Mouse (Mus musculus) heart, embryonic 15.5 days (tissue): ENCODE results near the gene Sh3rf1. TPM values are rescaled to one million over a fixed set of nuclear protein-coding genes. Genes with fewer than 3 reads are reported as not detected.

Experiments
- ATAC-seq: fragments of 200-750 bp; cut with Nextera tagmentation; replicated peaks from 2 replicates; pipeline ENCODE4 v1.8.0; 2017; ENCODE audit warnings: low read depth, moderate TSS enrichment; ENCODE audit not compliant: insufficient number of reproducible peaks, insufficient read depth, low FRiP score
- H3K27ac ChIP-seq: fragments of 300-500 bp; sonication (generic); 2 replicates; pipeline ENCODE4 v1.5.1; 2015; ENCODE audit warnings: mild to moderate bottlenecking, inconsistent platforms
- H3K27me3 ChIP-seq: fragments of 300-500 bp; sonication (generic); 2 replicates; pipeline ENCODE4 v1.6.1; 2015; ENCODE audit warnings: inconsistent platforms
- H3K36me3 ChIP-seq: fragments of 300-500 bp; sonication (generic); 2 replicates; pipeline ENCODE4 v1.6.1; 2015; ENCODE audit warnings: mild to moderate bottlenecking, inconsistent platforms
- H3K4me1 ChIP-seq: fragments of 300-500 bp; sonication (generic); replicated peaks from 2 replicates; pipeline ENCODE4 v1.6.1; 2015; ENCODE audit warnings: inconsistent platforms
- H3K4me2 ChIP-seq: fragments of 300-500 bp; sonication (generic); 2 replicates; pipeline ENCODE4 v1.6.1; 2015; ENCODE audit warnings: inconsistent platforms, mild to moderate bottlenecking, moderate library complexity
- H3K4me3 ChIP-seq: fragments of 300-500 bp; sonication (generic); 2 replicates; pipeline ENCODE4 v1.5.1; 2015; ENCODE audit warnings: mild to moderate bottlenecking, inconsistent platforms
- H3K9ac ChIP-seq: fragments of 300-500 bp; sonication (generic); 2 replicates; pipeline ENCODE4 v1.6.1; 2015; ENCODE audit warnings: mild to moderate bottlenecking, inconsistent platforms
- H3K9me3 ChIP-seq: fragments of 300-500 bp; sonication (generic); replicated peaks from 2 replicates; pipeline ENCODE4 v1.6.1; 2016; ENCODE audit warnings: inconsistent platforms
- WGBS: fragments of 180-500 bp; shearing (Covaris S2); methylation state at CpG from one replicate; pipeline ENCODE4 v1.1.7; 2015; ENCODE audit warnings: mixed read lengths; 5-methylcytosine and 5-hydroxymethylcytosine counted together
- polyA plus RNA-seq: library from polyadenylated mRNA; unstranded; fragments of >200 nt; fragmentation: Nextera tagmentation; extraction: Ambion mirVana; gene quantifications from 2 replicates; pipeline ENCODE4 v1.2.1, GENCODE M21; 2015

Gene Sh3rf1
- polyA plus RNA-seq, 1 experiment from 2014 or later, result 4.8 TPM

GRCm38 (mm10) chr8:61359851-61360272 is 136.2 kb downstream of the Sh3rf1 start:
- no peak for ATAC-seq
- no peaks in the 10 kb centered on the region for H3K9me3 ChIP-seq
- H3K36me3 ChIP-seq, result no peaks in the 10 kb centered on the region; the same call in 1 of the 2 replicates
- peak overlapping the region; percentile 55 for H3K4me2 ChIP-seq
- no peak overlapping the region for H3K27ac ChIP-seq
- peak overlapping the region; percentile 13; the same call in 1 of the 2 replicates for H3K4me3 ChIP-seq
- H3K4me1 ChIP-seq, result peaks cover 16% of the 10 kb centered on the region
- H3K9ac ChIP-seq, result no peak overlapping the region
- H3K27me3 ChIP-seq, result no peaks in the 10 kb centered on the region
- WGBS, result 53% methylated on average over 10 of the region's 10 CpGs

- WGBS, result 80% methylated on average over 4 of the region's 4 CpGs
- Histone ChIP-seq H3K9me3 (no peaks in the 10 kb centered on the region), H3K4me1 (peaks cover 16% of the 10 kb centered on the region), H3K4me3 (no peak overlapping the region), H3K27ac (no peak overlapping the region), H3K9ac (no peak overlapping the region), H3K4me2 (no peak overlapping the region), H3K27me3 (no peaks in the 10 kb centered on the region), H3K36me3 (no peaks in the 10 kb centered on the region; the same call in 1 of the 2 replicates)
- ATAC-seq, result no peak
Observed at GRCm38 (mm10) chr8:61360362-61360761, 136.7 kb downstream of the Sh3rf1 start.

GRCm38 (mm10) chr8:61361476-61361875 is 137.8 kb downstream of the Sh3rf1 start:
- WGBS, result 93% methylated on average over 11 of the region's 11 CpGs
- ATAC-seq, result no peak
- peaks cover 16% of the 10 kb centered on the region for H3K4me1 ChIP-seq
- no peak overlapping the region for H3K27ac ChIP-seq
- H3K9me3 ChIP-seq, result no peaks in the 10 kb centered on the region
- no peak overlapping the region for H3K9ac ChIP-seq
- no peak overlapping the region for H3K4me2 ChIP-seq
- H3K4me3 ChIP-seq, result no peak overlapping the region
- no peaks in the 10 kb centered on the region for H3K27me3 ChIP-seq
- peaks cover 3% of the 10 kb centered on the region; the same call in 1 of the 2 replicates for H3K36me3 ChIP-seq

- Histone ChIP-seq H3K27me3 (no peaks in the 10 kb centered on the region), H3K36me3 (peaks cover 7% of the 10 kb centered on the region), H3K4me3 (no peak overlapping the region), H3K4me1 (peaks cover 16% of the 10 kb centered on the region), H3K4me2 (no peak overlapping the region), H3K9ac (no peak overlapping the region), H3K27ac (no peak overlapping the region), H3K9me3 (no peaks in the 10 kb centered on the region)
- WGBS, result 71% methylated on average over 9 of the region's 9 CpGs
- no peak; the same call in 1 of the 2 replicates for ATAC-seq
Observed at GRCm38 (mm10) chr8:61362301-61362913, 138.7 kb downstream of the Sh3rf1 start.

- Histone ChIP-seq H3K4me1 (no peaks in the 10 kb centered on the region; the same call in 1 of the 2 replicates), H3K4me2 (no peak overlapping the region), H3K36me3 (no peaks in the 10 kb centered on the region), H3K4me3 (no peak overlapping the region), H3K27me3 (no peaks in the 10 kb centered on the region), H3K9ac (no peak overlapping the region), H3K27ac (no peak overlapping the region), H3K9me3 (no peaks in the 10 kb centered on the region)
- WGBS, result 78% methylated on average over 9 of the region's 9 CpGs
- no peak for ATAC-seq
Observed at GRCm38 (mm10) chr8:61373303-61373702, 149.6 kb downstream of the Sh3rf1 start.

GRCm38 (mm10) chr8:61374059-61374755 is 150.5 kb downstream of the Sh3rf1 start:
- Histone ChIP-seq H3K9me3 (no peaks in the 10 kb centered on the region), H3K4me2 (no peak overlapping the region), H3K27ac (no peak overlapping the region), H3K4me1 (no peaks in the 10 kb centered on the region; the same call in 1 of the 2 replicates), H3K9ac (no peak overlapping the region), H3K27me3 (no peaks in the 10 kb centered on the region), H3K4me3 (no peak overlapping the region), H3K36me3 (no peaks in the 10 kb centered on the region)
- no peak for ATAC-seq
- WGBS, result 86% methylated on average over 16 of the region's 16 CpGs

GRCm38 (mm10) chr8:61375205-61375604 is 151.5 kb downstream of the Sh3rf1 start:
- Histone ChIP-seq H3K9me3 (no peaks in the 10 kb centered on the region), H3K4me1 (no peaks in the 10 kb centered on the region; the same call in 1 of the 2 replicates), H3K9ac (no peak overlapping the region), H3K27me3 (no peaks in the 10 kb centered on the region), H3K27ac (no peak overlapping the region), H3K4me2 (no peak overlapping the region), H3K4me3 (no peak overlapping the region), H3K36me3 (no peaks in the 10 kb centered on the region)
- ATAC-seq, result no peak
- 86% methylated on average over 7 of the region's 7 CpGs for WGBS

- no peak overlapping the region for H3K27ac ChIP-seq
- no peak overlapping the region for H3K9ac ChIP-seq
- H3K27me3 ChIP-seq, result no peaks in the 10 kb centered on the region
- no peaks in the 10 kb centered on the region; the same call in none of the 2 replicates for H3K4me1 ChIP-seq
- H3K4me2 ChIP-seq, result no peak overlapping the region
- no peaks in the 10 kb centered on the region for H3K9me3 ChIP-seq
- ATAC-seq, result no peak
- WGBS, result 45% methylated on average over 11 of the region's 11 CpGs
- H3K36me3 ChIP-seq, result no peaks in the 10 kb centered on the region
- H3K4me3 ChIP-seq, result no peak overlapping the region
Observed at GRCm38 (mm10) chr8:61378847-61379698, 155.4 kb downstream of the Sh3rf1 start.

GRCm38 (mm10) chr8:61384536-61384935 is 160.9 kb downstream of the Sh3rf1 start:
- 75% methylated on average over 9 of the region's 9 CpGs for WGBS
- Histone ChIP-seq H3K4me2 (no peak overlapping the region), H3K4me1 (peaks cover 22% of the 10 kb centered on the region), H3K27me3 (no peaks in the 10 kb centered on the region), H3K9me3 (no peaks in the 10 kb centered on the region), H3K27ac (no peak overlapping the region), H3K4me3 (no peak overlapping the region), H3K9ac (no peak overlapping the region), H3K36me3 (peaks cover 8% of the 10 kb centered on the region; the same call in 1 of the 2 replicates)
- no peak for ATAC-seq

- Histone ChIP-seq H3K4me1 (peaks cover 22% of the 10 kb centered on the region), H3K9me3 (no peaks in the 10 kb centered on the region), H3K27ac (0 out of 2 replicates have a peak overlapping the region, but pooled peaks have one; percentile 58), H3K4me3 (no peak overlapping the region), H3K27me3 (no peaks in the 10 kb centered on the region), H3K9ac (no peak overlapping the region), H3K36me3 (peaks cover 8% of the 10 kb centered on the region; the same call in 1 of the 2 replicates), H3K4me2 (no peak overlapping the region)
- 71% methylated on average over 11 of the region's 11 CpGs for WGBS
- ATAC-seq, result no peak
Observed at GRCm38 (mm10) chr8:61385502-61386191, 162.0 kb downstream of the Sh3rf1 start.
